8 mouse cellular contexts compared by ENCODE assay signal in the genomic region with DNA sequence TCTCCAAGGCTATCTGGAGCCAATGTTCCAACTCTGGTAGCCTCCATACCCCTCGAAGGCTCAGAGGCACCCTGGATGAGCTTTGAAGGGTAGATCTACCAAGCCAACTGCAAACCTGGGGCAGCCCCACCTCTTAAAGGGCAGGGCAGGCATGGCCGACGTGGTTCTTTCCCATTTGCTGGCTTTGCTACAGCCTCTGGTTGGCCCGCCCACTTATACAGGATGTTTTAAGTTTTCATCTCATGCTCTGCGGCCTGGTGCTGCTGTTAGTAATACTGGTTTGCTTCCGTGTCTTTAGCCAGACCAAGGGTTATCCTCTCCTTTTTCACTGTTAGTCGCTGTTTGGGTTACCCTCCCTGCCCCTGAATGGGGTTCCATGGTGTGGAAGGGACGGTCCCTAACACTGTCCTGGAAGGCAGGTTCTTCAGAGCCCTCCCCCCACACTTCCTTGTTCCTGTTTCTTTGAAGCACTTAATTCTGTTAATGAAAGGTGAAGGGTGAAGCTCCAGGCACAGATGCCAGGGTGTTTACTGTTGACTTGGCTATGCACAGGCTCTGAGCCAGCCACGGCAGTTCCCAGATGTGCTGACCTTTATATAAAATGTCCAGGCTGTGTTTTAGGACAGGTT. TPM values are rescaled to one million over a fixed set of nuclear protein-coding genes. Genes with fewer than 3 reads are reported as not detected.
DNase-seq lines count a peak whose midpoint lies in the region; ATAC-seq lines count a peak whose summit lies in the region.

No protein-coding gene starts in this region.

- H3K27ac ChIP-seq in limb, embryonic 13.5 days = no peak overlapping the region
- H3K27ac ChIP-seq in midbrain, embryonic 16.5 days (ENCODE audit: low read length) = no peak overlapping the region

- H3K4me3 ChIP-seq in limb, embryonic 13.5 days = peak overlapping the region; percentile 85
- no peak overlapping the region for H3K4me3 ChIP-seq in midbrain, embryonic 16.5 days (ENCODE audit: low read depth, low read length)

- DNase-seq in gastrocnemius, postnatal 25 days = peak; percentile 32
- DNase-seq in gastrocnemius, adult 8-10 months (ENCODE audit: low spot score in 2 of 2) = no peak
- DNase-seq in c-Kit-positive CD71-positive TER-119-negative erythroid progenitor cells, embryonic 14.5 days (ENCODE audit: low read depth) = peak; percentile 69
- peak; percentile 74 for DNase-seq in thymus, postnatal 4 days
- DNase-seq in cerebellum, postnatal 14 days = no peak

- no peaks in the 10 kb centered on the region for H3K9me3 ChIP-seq in limb, embryonic 13.5 days
- no peaks in the 10 kb centered on the region for H3K9me3 ChIP-seq in midbrain, embryonic 16.5 days (replicated peaks; ENCODE audit: control insufficient read depth, low read length, poor library complexity, severe bottlenecking)

- no peaks in the 10 kb centered on the region for H3K27me3 ChIP-seq in limb, embryonic 13.5 days
- no peaks in the 10 kb centered on the region for H3K27me3 ChIP-seq in midbrain, embryonic 16.5 days (ENCODE audit: control insufficient read depth, insufficient read depth, low read depth, low read length)

- H3K9ac ChIP-seq in limb, embryonic 13.5 days = peak overlapping the region; percentile 92
- 0 out of 2 replicates have a peak overlapping the region, but pooled peaks have one; percentile 35 for H3K9ac ChIP-seq in midbrain, embryonic 16.5 days (ENCODE audit: low read depth, low read length)

- H3K36me3 ChIP-seq in limb, embryonic 13.5 days = peaks cover 37% of the 10 kb centered on the region
- H3K36me3 ChIP-seq in midbrain, embryonic 16.5 days (ENCODE audit: control insufficient read depth, insufficient read depth, low read length) = peaks cover 9% of the 10 kb centered on the region

- H3K4me2 ChIP-seq in limb, embryonic 13.5 days (replicated peaks) = peak overlapping the region; percentile 95
- peak overlapping the region; percentile 85 for H3K4me2 ChIP-seq in midbrain, embryonic 16.5 days (ENCODE audit: low read length)

- 42% methylated on average over 9 of the region's 9 CpGs for WGBS in limb, embryonic 13.5 days
- 74% methylated on average over 9 of the region's 9 CpGs for WGBS in midbrain, embryonic 16.5 days

- H3K4me1 ChIP-seq in limb, embryonic 13.5 days = peaks cover 39% of the 10 kb centered on the region
- peaks cover 29% of the 10 kb centered on the region for H3K4me1 ChIP-seq in midbrain, embryonic 16.5 days (ENCODE audit: control insufficient read depth, insufficient read depth, low read length)

- ATAC-seq in hematopoietic stem cell, adult 5-6 weeks (replicated peaks in 1 of 2; ENCODE audit: insufficient read depth in 1 of 2, low FRiP score in 2 of 2, low TSS enrichment in 1 of 2, low read depth in 1 of 2, poor library complexity in 2 of 2, severe bottlenecking in 2 of 2) = peak; percentile 75 to 82
- no peak for ATAC-seq in limb, embryonic 13.5 days (ENCODE audit: low FRiP score, low read depth)
- ATAC-seq in midbrain, embryonic 16.5 days = no peak

RNA-seq across cellular contexts. Expression of gene Trabd, which starts 3.4 kb away (rescaled TPM):
- total RNA-seq in gastrocnemius, postnatal 25 days (2021) = 10 to 100 TPM; 22.7 to 26.2 TPM
- 10 to 100 TPM; 31.9 to 40.9 (median 33.1) TPM for total RNA-seq in gastrocnemius, adult 8-10 months (2022)
- 22.6 and 33.2 TPM in 2 replicates for total RNA-seq in hematopoietic stem cell, adult 5-6 weeks (2017)
- 49.4 and 51.3 TPM in 2 replicates for polyA plus RNA-seq in limb, embryonic 13.5 days (2015; fragmentation: Nextera tagmentation; extraction: Ambion mirVana)
- polyA plus RNA-seq in midbrain, embryonic 16.5 days (2015; fragmentation: Nextera tagmentation; extraction: Ambion mirVana) = 36.8 and 39.9 TPM in 2 replicates

RNA-seq across cellular contexts. Expression of gene Selenoo, which starts 10.6 kb away (rescaled TPM):
- 10 to 100 TPM; 12.2 to 12.7 TPM for total RNA-seq in gastrocnemius, postnatal 25 days (2021)
- total RNA-seq in gastrocnemius, adult 8-10 months (2022) = 10 to 100 TPM; 12.2 to 16.6 (median 12.8) TPM
- total RNA-seq in hematopoietic stem cell, adult 5-6 weeks (2017) = 18.0 and 20.2 TPM in 2 replicates
- 18.6 and 19.0 TPM in 2 replicates for polyA plus RNA-seq in limb, embryonic 13.5 days (2015; fragmentation: Nextera tagmentation; extraction: Ambion mirVana)
- polyA plus RNA-seq in midbrain, embryonic 16.5 days (2015; fragmentation: Nextera tagmentation; extraction: Ambion mirVana) = 17.8 and 19.1 TPM in 2 replicates

RNA-seq across cellular contexts. Expression of gene Panx2, which starts 18.8 kb away (rescaled TPM):
- total RNA-seq in gastrocnemius, postnatal 25 days (2021) = not detected
- not detected for total RNA-seq in gastrocnemius, adult 8-10 months (2022)
- total RNA-seq in hematopoietic stem cell, adult 5-6 weeks (2017) = 0.56 TPM in 1 of 2 replicates, not detected in the other
- 0.68 and 0.90 TPM in 2 replicates for polyA plus RNA-seq in limb, embryonic 13.5 days (2015; fragmentation: Nextera tagmentation; extraction: Ambion mirVana)
- 7.5 and 9.5 TPM in 2 replicates for polyA plus RNA-seq in midbrain, embryonic 16.5 days (2015; fragmentation: Nextera tagmentation; extraction: Ambion mirVana)

RNA-seq across cellular contexts. Expression of gene Tubgcp6, which starts 44.6 kb away (rescaled TPM):
- 1 to 10 TPM; 6.5 to 8.4 TPM for total RNA-seq in gastrocnemius, postnatal 25 days (2021)
- total RNA-seq in gastrocnemius, adult 8-10 months (2022) = 1 to 10 TPM; 7.4 to 7.9 (median 7.6) TPM
- total RNA-seq in hematopoietic stem cell, adult 5-6 weeks (2017) = 18.2 and 24.1 TPM in 2 replicates
- polyA plus RNA-seq in limb, embryonic 13.5 days (2015; fragmentation: Nextera tagmentation; extraction: Ambion mirVana) = 17.5 and 18.1 TPM in 2 replicates
- polyA plus RNA-seq in midbrain, embryonic 16.5 days (2015; fragmentation: Nextera tagmentation; extraction: Ambion mirVana) = 18.5 and 19.1 TPM in 2 replicates

RNA-seq across cellular contexts. Expression of gene Hdac10, which starts 50.2 kb away (rescaled TPM):
- 1 to 10 TPM; 5.3 to 6.5 TPM for total RNA-seq in gastrocnemius, postnatal 25 days (2021)
- total RNA-seq in gastrocnemius, adult 8-10 months (2022) = 1 to 10 TPM; 5.4 to 8.2 (median 7.2) TPM
- 17.0 and 22.7 TPM in 2 replicates for total RNA-seq in hematopoietic stem cell, adult 5-6 weeks (2017)
- polyA plus RNA-seq in limb, embryonic 13.5 days (2015; fragmentation: Nextera tagmentation; extraction: Ambion mirVana) = 17.4 and 18.7 TPM in 2 replicates
- 30.6 and 31.0 TPM in 2 replicates for polyA plus RNA-seq in midbrain, embryonic 16.5 days (2015; fragmentation: Nextera tagmentation; extraction: Ambion mirVana)

Comparison
In these comparisons a context has a peak if more than half of its experiments do, and no peak if none do; other contexts are left out.
1. DNase-seq: peak in gastrocnemius, postnatal 25 days (single experiment), c-Kit-positive CD71-positive TER-119-negative erythroid progenitor cells, embryonic 14.5 days (single experiment) and thymus, postnatal 4 days (single experiment); none in gastrocnemius, adult 8-10 months (0 of 2) and cerebellum, postnatal 14 days (0 of 2).
2. ATAC-seq: peak in hematopoietic stem cell, adult 5-6 weeks (2 of 2); none in limb, embryonic 13.5 days (single experiment) and midbrain, embryonic 16.5 days (single experiment).